Mouse (Mus musculus): ENCODE results near the gene Sap30. TPM values are rescaled to one million over a fixed set of nuclear protein-coding genes. Genes with fewer than 3 reads are reported as not detected.
A peak's percentile ranks its signal among the peaks of the same experiment; 100 is the strongest.
"Not testable (repeated sequence)": the region's sequence is repeated elsewhere in the genome, so short reads cannot be mapped to it uniquely, and the experiment has no call there.

Sap30 gene
- total RNA-seq (2021): 10 to 100 TPM in 1 of 2 experiments, 1 to 10 TPM in 1; 9.8 to 13.9 TPM
- long read RNA-seq, experiment 1, partial matches to known transcripts: 3 of 7 reads
- long read RNA-seq, experiment 1, other reads (novel, unspliced or antisense): 0 of 7 reads
- long read RNA-seq, experiment 2, transcript Sap30-201 (4 exons, 1,178 nt): major isoform, 8 of 9 reads
- long read RNA-seq, experiment 2, partial matches to known transcripts: 0 of 9 reads
- long read RNA-seq, experiment 2, other reads (novel, unspliced or antisense): 1 of 9 reads

GRCm38 (mm10) chr8:57487441-57488155 lies at the start of gene Sap30:
TSS of gene Sap30 (minus strand) at chr8:57487860.
- intact Hi-C loops (cut with DNase I): loop anchor here (1.0 to 2.0 kb wide), 3 partner anchors 24 to 57 kb away; partner anchors contain the start of gene Hmgb2

GRCm38 (mm10) chr8:57536167-57536566 lies 48.5 kb upstream of the Sap30 start:
- TF ChIP-seq CTCF (IDR thresholded peaks at IDR 0.05): no peak
- DNase-seq (ENCODE audit: extremely low spot score in 1 of 2, low spot score in 2 of 2): no peak
- H3K4me3 ChIP-seq: no peak overlapping the region
- intact Hi-C loops (cut with DNase I): loop anchor here (10.0 kb wide), 2 partner anchors 651 to 851 kb away; no protein-coding TSS in a partner anchor
- H3K27ac ChIP-seq: no peak overlapping the region

More at GRCm38 (mm10) chr8:57487441-57488155, at the start of gene Sap30:
- peak; percentile 96 to 97 for DNase-seq (ENCODE audit: extremely low spot score in 1 of 2, low spot score in 2 of 2)
- peak within 1 kb of the TSS; percentile 85 for H3K27ac ChIP-seq
- H3K4me3 ChIP-seq: peak within 1 kb of the TSS; percentile 98
- no peak for TF ChIP-seq CTCF (IDR thresholded peaks at IDR 0.05)

- Histone ChIP-seq H3K4me3 (no peak overlapping the region), H3K27ac (no peak overlapping the region)
- no peak for TF ChIP-seq CTCF (IDR thresholded peaks at IDR 0.05)
- DNase-seq (ENCODE audit: extremely low spot score in 1 of 2, low spot score in 2 of 2): no peak
- intact Hi-C loops (cut with DNase I): loop anchor here (10.0 kb wide), 2 partner anchors 650 to 850 kb away; no protein-coding TSS in a partner anchor
Observed at GRCm38 (mm10) chr8:57534495-57534894, 46.8 kb upstream of the Sap30 start.

GRCm38 (mm10) chr8:57533106-57533505 lies 45.4 kb upstream of the Sap30 start:
- DNase-seq (ENCODE audit: extremely low spot score in 1 of 2, low spot score in 2 of 2): no peak
- Histone ChIP-seq H3K27ac (no peak overlapping the region), H3K4me3 (no peak overlapping the region)
- intact Hi-C loops (cut with DNase I): loop anchor here (2.0 to 10.0 kb wide), 3 partner anchors 180 to 848 kb away; no protein-coding TSS in a partner anchor
- no peak for TF ChIP-seq CTCF (IDR thresholded peaks at IDR 0.05)

GRCm38 (mm10) chr8:57532223-57532622 lies 44.6 kb upstream of the Sap30 start:
- peak; percentile 41 for TF ChIP-seq CTCF (IDR thresholded peaks at IDR 0.05)
- no peak for DNase-seq (ENCODE audit: extremely low spot score in 1 of 2, low spot score in 2 of 2)
- no peak overlapping the region for H3K4me3 ChIP-seq
- intact Hi-C loops (cut with DNase I): loop anchor here (2.0 to 10.0 kb wide), 3 partner anchors 179 to 847 kb away; no protein-coding TSS in a partner anchor
- no peak overlapping the region for H3K27ac ChIP-seq

- DNase-seq (ENCODE audit: extremely low spot score in 1 of 2, low spot score in 2 of 2): peak; percentile 77
- intact Hi-C loops (cut with DNase I): loop anchor here (1.0 to 10.0 kb wide), 3 partner anchors 102 to 846 kb away; no protein-coding TSS in a partner anchor
- no peak overlapping the region for H3K4me3 ChIP-seq
- TF ChIP-seq CTCF (IDR thresholded peaks at IDR 0.05): peak; percentile 84
- no peak overlapping the region for H3K27ac ChIP-seq
Observed at GRCm38 (mm10) chr8:57530666-57531349, 43.1 kb upstream of the Sap30 start.

- DNase-seq (ENCODE audit: extremely low spot score in 1 of 2, low spot score in 2 of 2): no peak
- intact Hi-C loops (cut with DNase I): loop anchor here (10.0 kb wide), 2 partner anchors 645 to 845 kb away; no protein-coding TSS in a partner anchor
- no peak for TF ChIP-seq CTCF (IDR thresholded peaks at IDR 0.05)
- Histone ChIP-seq H3K27ac (no peak overlapping the region), H3K4me3 (no peak overlapping the region)
Observed at GRCm38 (mm10) chr8:57530238-57530637, 42.6 kb upstream of the Sap30 start.

- no peak for TF ChIP-seq CTCF (IDR thresholded peaks at IDR 0.05)
- no peak for DNase-seq (ENCODE audit: extremely low spot score in 1 of 2, low spot score in 2 of 2)
- intact Hi-C loops (cut with DNase I): no loop called here
- H3K4me3 ChIP-seq: no peak overlapping the region
- no peak overlapping the region for H3K27ac ChIP-seq
Observed at GRCm38 (mm10) chr8:57528036-57528435, 40.4 kb upstream of the Sap30 start.

GRCm38 (mm10) chr8:57520186-57520786 lies 32.6 kb upstream of the Sap30 start:
- no peak for TF ChIP-seq CTCF (IDR thresholded peaks at IDR 0.05)
- H3K27ac ChIP-seq: no peak overlapping the region
- no peak for DNase-seq (ENCODE audit: extremely low spot score in 1 of 2, low spot score in 2 of 2)
- intact Hi-C loops (cut with DNase I): no loop called here
- no peak overlapping the region for H3K4me3 ChIP-seq

GRCm38 (mm10) chr8:57517723-57518122 lies 30.1 kb upstream of the Sap30 start:
- intact Hi-C loops (cut with DNase I): no loop called here
- DNase-seq (ENCODE audit: extremely low spot score in 1 of 2, low spot score in 2 of 2): no peak
- no peak overlapping the region for H3K4me3 ChIP-seq
- H3K27ac ChIP-seq: no peak overlapping the region
- no peak for TF ChIP-seq CTCF (IDR thresholded peaks at IDR 0.05)

- H3K27ac ChIP-seq; H3K4me3 ChIP-seq; DNase-seq (ENCODE audit: extremely low spot score in 1 of 2, low spot score in 2 of 2); intact Hi-C loops (cut with DNase I): not testable (repeated sequence)
Observed at GRCm38 (mm10) chr8:57516685-57517084, 29.0 kb upstream of the Sap30 start.

- DNase-seq (ENCODE audit: extremely low spot score in 1 of 2, low spot score in 2 of 2); H3K4me3 ChIP-seq; H3K27ac ChIP-seq; intact Hi-C loops (cut with DNase I): not testable (repeated sequence)
Observed at GRCm38 (mm10) chr8:57513178-57513661, 25.6 kb upstream of the Sap30 start.

Data from left cerebral cortex, adult 2 months (tissue).